Mouse (Mus musculus): ENCODE results near the gene Msrb3. TPM values are rescaled to one million over a fixed set of nuclear protein-coding genes. Genes with fewer than 3 reads are reported as not detected.

Msrb3 gene
- total and polyA plus RNA-seq, 3 experiments = 0.15 TPM; not detected in 1

GRCm38 (mm10) chr10:120736508-120737069, 162.3 kb downstream of the Msrb3 start:
- H3K4me1 ChIP-seq (ENCODE audit: control insufficient read depth in 1 of 2, insufficient read depth in 2 of 2, low read length in 2 of 2) = no peaks in the 10 kb centered on the region
- H3K9me3 ChIP-seq (replicated peaks; ENCODE audit: insufficient read depth, low read length) = no peaks in the 10 kb centered on the region
- no peak overlapping the region for H3K27ac ChIP-seq (ENCODE audit: control insufficient read depth, low read depth, low read length)
- no peak overlapping the region for H3K9ac ChIP-seq (ENCODE audit: control insufficient read depth, low read depth, low read length, poor library complexity, severe bottlenecking)
- no peak overlapping the region for H3K4me3 ChIP-seq (ENCODE audit: control insufficient read depth in 1 of 2, insufficient read depth in 1 of 2, low read depth in 2 of 2, low read length in 2 of 2)
- no peak for TF ChIP-seq CTCF (IDR thresholded peaks at IDR 0.05 in 2 of 3, conservative IDR thresholded peaks at IDR 0.05 in 1 of 3; ENCODE audit: control insufficient read depth in 1 of 3, insufficient read depth in 1 of 3, low read depth in 2 of 3, low read length in 3 of 3, poor library complexity in 1 of 3, severe bottlenecking in 1 of 3)
- no peaks in the 10 kb centered on the region for H3K36me3 ChIP-seq (ENCODE audit: control insufficient read depth in 1 of 2, insufficient read depth in 2 of 2, low read length in 2 of 2)
- no peak for DNase-seq (ENCODE audit: low read depth, low spot score)
- peaks cover 0 to 1% of the 10 kb centered on the region in 2 experiments; a peak in 2 of 4 replicates for H3K27me3 ChIP-seq (ENCODE audit: control insufficient read depth in 1 of 2, insufficient read depth in 2 of 2, low read length in 2 of 2)
- no peaks in the 10 kb centered on the region for H3K79me2 ChIP-seq (ENCODE audit: control insufficient read depth, insufficient read depth, low read length, poor library complexity)

GRCm38 (mm10) chr10:120735722-120736507, 163.0 kb downstream of the Msrb3 start:
- Histone ChIP-seq H3K27me3 (ENCODE audit: control insufficient read depth in 1 of 2, insufficient read depth in 2 of 2, low read length in 2 of 2) (peaks cover 0 to 1% of the 10 kb centered on the region in 2 experiments; a peak in 1 of 4 replicates), H3K4me1 (ENCODE audit: control insufficient read depth in 1 of 2, insufficient read depth in 2 of 2, low read length in 2 of 2) (no peaks in the 10 kb centered on the region), H3K9ac (ENCODE audit: control insufficient read depth, low read depth, low read length, poor library complexity, severe bottlenecking) (no peak overlapping the region), H3K9me3 (replicated peaks; ENCODE audit: insufficient read depth, low read length) (no peaks in the 10 kb centered on the region), H3K4me3 (ENCODE audit: control insufficient read depth in 1 of 2, insufficient read depth in 1 of 2, low read depth in 2 of 2, low read length in 2 of 2) (no peak overlapping the region), H3K27ac (ENCODE audit: control insufficient read depth, low read depth, low read length) (no peak overlapping the region), H3K79me2 (ENCODE audit: control insufficient read depth, insufficient read depth, low read length, poor library complexity) (no peaks in the 10 kb centered on the region), H3K36me3 (ENCODE audit: control insufficient read depth in 1 of 2, insufficient read depth in 2 of 2, low read length in 2 of 2) (no peaks in the 10 kb centered on the region)
- TF ChIP-seq TCF12 (IDR thresholded peaks at IDR 0.05; ENCODE audit: low read depth, low read length) = no peak
- no peak for TF ChIP-seq POLR2AphosphoS2 (IDR thresholded peaks at IDR 0.05; ENCODE audit: low read length)
- no peak for TF ChIP-seq TBP (IDR thresholded peaks at IDR 0.05; ENCODE audit: low read depth, low read length)
- TF ChIP-seq HCFC1 (IDR thresholded peaks at IDR 0.05; ENCODE audit: low read depth, low read length) = no peak
- no peak for DNase-seq (ENCODE audit: low read depth, low spot score)

- H3K4me1 ChIP-seq (ENCODE audit: control insufficient read depth in 1 of 2, insufficient read depth in 2 of 2, low read length in 2 of 2) = no peaks in the 10 kb centered on the region
- no peaks in the 10 kb centered on the region for H3K79me2 ChIP-seq (ENCODE audit: control insufficient read depth, insufficient read depth, low read length, poor library complexity)
- TF ChIP-seq RAD21 (IDR thresholded peaks at IDR 0.05; ENCODE audit: low read depth, low read length) (no peak), GATA1 (IDR thresholded peaks at IDR 0.05; ENCODE audit: low read depth, low read length) (no peak), MAZ (IDR thresholded peaks at IDR 0.05; ENCODE audit: low read depth, low read length) (no peak), ELF1 (IDR thresholded peaks at IDR 0.05; ENCODE audit: low read depth, low read length) (no peak), USF2 (IDR thresholded peaks at IDR 0.05; ENCODE audit: borderline replicate concordance in 1 of 2, insufficient read depth in 1 of 2, low read depth in 1 of 2, low read length in 2 of 2) (no peak), ZMIZ1 (IDR thresholded peaks at IDR 0.05; ENCODE audit: low read depth, low read length) (no peak)
- no peaks in the 10 kb centered on the region for H3K36me3 ChIP-seq (ENCODE audit: control insufficient read depth in 1 of 2, insufficient read depth in 2 of 2, low read length in 2 of 2)
- H3K9me3 ChIP-seq (replicated peaks; ENCODE audit: insufficient read depth, low read length) = no peaks in the 10 kb centered on the region
- H3K27ac ChIP-seq (ENCODE audit: control insufficient read depth, low read depth, low read length) = no peak overlapping the region
- no peak overlapping the region for H3K4me3 ChIP-seq (ENCODE audit: control insufficient read depth in 1 of 2, insufficient read depth in 1 of 2, low read depth in 2 of 2, low read length in 2 of 2)
- peaks cover 0 to 1% of the 10 kb centered on the region in 2 experiments; a peak in 1 of 4 replicates for H3K27me3 ChIP-seq (ENCODE audit: control insufficient read depth in 1 of 2, insufficient read depth in 2 of 2, low read length in 2 of 2)
- DNase-seq (ENCODE audit: low read depth, low spot score) = no peak
- no peak overlapping the region for H3K9ac ChIP-seq (ENCODE audit: control insufficient read depth, low read depth, low read length, poor library complexity, severe bottlenecking)
Observed at GRCm38 (mm10) chr10:120734364-120734763, 164.5 kb downstream of the Msrb3 start.

Other genes starting within 250 kb of the Msrb3 start
- 10.8 and 11.3 TPM in 2 replicates for gene Lemd3, start 80.2 kb upstream of the Msrb3 start, total RNA-seq (2012; rRNA removed)
- 10 to 100 TPM in 1 of 2 experiments, not detected in 1; 11.5 TPM for gene Lemd3, start 80.2 kb upstream of the Msrb3 start, polyA plus RNA-seq (2012; ENCODE audit: insufficient read depth in 1 of 2, insufficient read length in 2 of 2, low read depth in 1 of 2, low replicate concordance in 2 of 2, missing spikeins in 1 of 2)
- gene Wif1, start 134.9 kb upstream of the Msrb3 start, total RNA-seq (2012; rRNA removed) = not detected in 2 replicates
- gene Wif1, start 134.9 kb upstream of the Msrb3 start, polyA plus RNA-seq (2012; ENCODE audit: insufficient read depth in 1 of 2, insufficient read length in 2 of 2, low read depth in 1 of 2, low replicate concordance in 2 of 2, missing spikeins in 1 of 2) = not detected

All from MEL (cell line).